Mouse (Mus musculus) hindbrain, embryonic 16.5 days (tissue): ENCODE results near the gene Gm17334. TPM values are rescaled to one million over a fixed set of nuclear protein-coding genes. Genes with fewer than 3 reads are reported as not detected.

Experiments
- ATAC-seq: fragments of 200-750 bp; cut with Nextera tagmentation; 2 replicates; pipeline ENCODE4 v1.8.0; 2017; ENCODE audit warnings: moderate TSS enrichment, moderate library complexity
- H3K27ac ChIP-seq: fragments of 300-500 bp; sonication (generic); 2 replicates; pipeline ENCODE4 v1.5.1; 2014; ENCODE audit warnings: low read depth, mild to moderate bottlenecking, control low read depth, low read length, moderate library complexity
- H3K27me3 ChIP-seq: fragments of 300-500 bp; sonication (generic); replicated peaks from 2 replicates; pipeline ENCODE4 v1.6.1; 2014; ENCODE audit warnings: low read length; ENCODE audit not compliant: control insufficient read depth, insufficient read depth
- H3K36me3 ChIP-seq: fragments of 300-500 bp; sonication (generic); 2 replicates; pipeline ENCODE4 v1.6.1; 2014; ENCODE audit warnings: mild to moderate bottlenecking, low read length, moderate library complexity, mixed read lengths; ENCODE audit not compliant: control insufficient read depth, insufficient read depth
- H3K4me1 ChIP-seq: fragments of 300-500 bp; sonication (generic); 2 replicates; pipeline ENCODE4 v1.6.1; 2014; ENCODE audit warnings: low read depth, low read length; ENCODE audit not compliant: control insufficient read depth, insufficient read depth
- H3K4me2 ChIP-seq: fragments of 300-500 bp; sonication (generic); 2 replicates; pipeline ENCODE4 v1.6.1; 2014; ENCODE audit warnings: mild to moderate bottlenecking, low read length, control low read depth, moderate library complexity
- H3K4me3 ChIP-seq: fragments of 300-500 bp; sonication (generic); 2 replicates; pipeline ENCODE4 v1.5.1; 2014; ENCODE audit warnings: mild to moderate bottlenecking, low read length, control low read depth, moderate library complexity
- H3K9ac ChIP-seq: fragments of 300-500 bp; sonication (generic); 2 replicates; pipeline ENCODE4 v1.6.1; 2014; ENCODE audit warnings: low read depth, mild to moderate bottlenecking, control low read depth, low read length, moderate library complexity
- H3K9me3 ChIP-seq: fragments of 300-500 bp; sonication (generic); 2 replicates; pipeline ENCODE4 v1.6.1; 2014; ENCODE audit warnings: mild to moderate bottlenecking, low read length, moderate library complexity; ENCODE audit not compliant: control insufficient read depth
- WGBS: fragments of 180-500 bp; shearing (Covaris S2); extraction: QIAGEN DNeasy Blood & Tissue Kit; methylation state at CpG from one replicate; pipeline ENCODE4 v1.1.7; 2014; 5-methylcytosine and 5-hydroxymethylcytosine counted together
- polyA plus RNA-seq: library from polyadenylated mRNA; unstranded; fragments of >200 nt; fragmentation: Nextera tagmentation; extraction: Ambion mirVana; gene quantifications from 2 replicates; pipeline ENCODE4 v1.2.1, GENCODE M21; 2015

Gm17334 gene
- polyA plus RNA-seq, 1 experiment from 2014 or later: not detected

GRCm38 (mm10) chr11:53813001-53813868 lies 40.2 kb upstream of the Gm17334 start:
- Histone ChIP-seq H3K9ac (no peak overlapping the region), H3K27ac (no peak overlapping the region), H3K4me3 (no peak overlapping the region), H3K4me1 (no peaks in the 10 kb centered on the region), H3K27me3 (no peaks in the 10 kb centered on the region), H3K4me2 (no peak overlapping the region), H3K36me3 (no peaks in the 10 kb centered on the region), H3K9me3 (no peaks in the 10 kb centered on the region)
- 85% methylated on average over 16 of the region's 16 CpGs for WGBS
- ATAC-seq: no peak

GRCm38 (mm10) chr11:53811312-53811711 lies 38.3 kb upstream of the Gm17334 start:
- H3K4me2 ChIP-seq: no peak overlapping the region
- no peak overlapping the region for H3K9ac ChIP-seq
- no peak for ATAC-seq
- no peaks in the 10 kb centered on the region for H3K9me3 ChIP-seq
- no peaks in the 10 kb centered on the region for H3K36me3 ChIP-seq
- H3K27ac ChIP-seq: no peak overlapping the region
- no peak overlapping the region for H3K4me3 ChIP-seq
- H3K4me1 ChIP-seq: no peaks in the 10 kb centered on the region
- 83% methylated on average over 3 of the region's 3 CpGs for WGBS
- no peaks in the 10 kb centered on the region for H3K27me3 ChIP-seq

- no peak overlapping the region for H3K4me2 ChIP-seq
- no peak overlapping the region for H3K9ac ChIP-seq
- no peak overlapping the region for H3K27ac ChIP-seq
- H3K36me3 ChIP-seq: no peaks in the 10 kb centered on the region
- no peaks in the 10 kb centered on the region for H3K4me1 ChIP-seq
- no peak for ATAC-seq
- WGBS: 66% methylated on average over 2 of the region's 2 CpGs
- H3K9me3 ChIP-seq: no peaks in the 10 kb centered on the region
- H3K27me3 ChIP-seq: no peaks in the 10 kb centered on the region
- H3K4me3 ChIP-seq: no peak overlapping the region
These were observed 37.8 kb upstream of the Gm17334 start for GRCm38 (mm10) chr11:53810749-53811148.

- Histone ChIP-seq H3K36me3 (no peaks in the 10 kb centered on the region), H3K9me3 (no peaks in the 10 kb centered on the region), H3K4me1 (no peaks in the 10 kb centered on the region), H3K4me3 (no peak overlapping the region), H3K9ac (no peak overlapping the region), H3K4me2 (no peak overlapping the region), H3K27me3 (no peaks in the 10 kb centered on the region), H3K27ac (no peak overlapping the region)
- WGBS: 62% methylated on average over 5 of the region's 5 CpGs
- ATAC-seq: no peak
These were observed 37.2 kb upstream of the Gm17334 start for GRCm38 (mm10) chr11:53810156-53810555.

GRCm38 (mm10) chr11:53809354-53809753 lies 36.4 kb upstream of the Gm17334 start:
- H3K4me2 ChIP-seq: no peak overlapping the region
- no peak overlapping the region for H3K27ac ChIP-seq
- no peak overlapping the region for H3K9ac ChIP-seq
- WGBS: 38% methylated on average over 5 of the region's 5 CpGs
- no peaks in the 10 kb centered on the region for H3K9me3 ChIP-seq
- no peaks in the 10 kb centered on the region for H3K4me1 ChIP-seq
- no peaks in the 10 kb centered on the region for H3K27me3 ChIP-seq
- no peaks in the 10 kb centered on the region for H3K36me3 ChIP-seq
- ATAC-seq: no peak
- no peak overlapping the region for H3K4me3 ChIP-seq

GRCm38 (mm10) chr11:53805786-53806185 lies 32.8 kb upstream of the Gm17334 start:
- 71% methylated on average over 9 of the region's 9 CpGs for WGBS
- no peak for ATAC-seq

GRCm38 (mm10) chr11:53804569-53805344 lies 31.8 kb upstream of the Gm17334 start:
- WGBS: 87% methylated on average over 14 of the region's 14 CpGs
- no peak overlapping the region for H3K9ac ChIP-seq
- no peak overlapping the region for H3K4me3 ChIP-seq
- no peaks in the 10 kb centered on the region for H3K27me3 ChIP-seq
- H3K4me1 ChIP-seq: no peaks in the 10 kb centered on the region
- H3K36me3 ChIP-seq: no peaks in the 10 kb centered on the region
- H3K9me3 ChIP-seq: no peaks in the 10 kb centered on the region
- H3K4me2 ChIP-seq: no peak overlapping the region
- no peak overlapping the region for H3K27ac ChIP-seq
- no peak for ATAC-seq

More at GRCm38 (mm10) chr11:53805786-53806185, 32.8 kb upstream of the Gm17334 start:
- no peaks in the 10 kb centered on the region for H3K36me3 ChIP-seq
- H3K27me3 ChIP-seq: no peaks in the 10 kb centered on the region
- H3K4me1 ChIP-seq: no peaks in the 10 kb centered on the region
- no peaks in the 10 kb centered on the region for H3K9me3 ChIP-seq
- H3K27ac ChIP-seq: no peak overlapping the region
- no peak overlapping the region for H3K4me2 ChIP-seq
- no peak overlapping the region for H3K4me3 ChIP-seq
- H3K9ac ChIP-seq: no peak overlapping the region

- no peaks in the 10 kb centered on the region for H3K9me3 ChIP-seq
- H3K4me2 ChIP-seq: no peak overlapping the region
- H3K9ac ChIP-seq: no peak overlapping the region
- WGBS: 87% methylated on average over 6 of the region's 6 CpGs
- no peaks in the 10 kb centered on the region for H3K27me3 ChIP-seq
- no peak overlapping the region for H3K27ac ChIP-seq
- H3K4me1 ChIP-seq: no peaks in the 10 kb centered on the region
- ATAC-seq: no peak
- H3K36me3 ChIP-seq: no peaks in the 10 kb centered on the region
- no peak overlapping the region for H3K4me3 ChIP-seq
These were observed 30.5 kb upstream of the Gm17334 start for GRCm38 (mm10) chr11:53803494-53803893.

- H3K4me1 ChIP-seq: no peaks in the 10 kb centered on the region
- no peak overlapping the region for H3K9ac ChIP-seq
- WGBS: 87% methylated on average over 12 of the region's 12 CpGs
- H3K4me2 ChIP-seq: no peak overlapping the region
- H3K4me3 ChIP-seq: no peak overlapping the region
- no peak for ATAC-seq
- H3K36me3 ChIP-seq: no peaks in the 10 kb centered on the region
- no peak overlapping the region for H3K27ac ChIP-seq
- no peaks in the 10 kb centered on the region for H3K27me3 ChIP-seq
- H3K9me3 ChIP-seq: no peaks in the 10 kb centered on the region
These were observed 30.1 kb upstream of the Gm17334 start for GRCm38 (mm10) chr11:53803093-53803492.
